Mouse (Mus musculus): ENCODE data around the gene Gad1.

DNA sequence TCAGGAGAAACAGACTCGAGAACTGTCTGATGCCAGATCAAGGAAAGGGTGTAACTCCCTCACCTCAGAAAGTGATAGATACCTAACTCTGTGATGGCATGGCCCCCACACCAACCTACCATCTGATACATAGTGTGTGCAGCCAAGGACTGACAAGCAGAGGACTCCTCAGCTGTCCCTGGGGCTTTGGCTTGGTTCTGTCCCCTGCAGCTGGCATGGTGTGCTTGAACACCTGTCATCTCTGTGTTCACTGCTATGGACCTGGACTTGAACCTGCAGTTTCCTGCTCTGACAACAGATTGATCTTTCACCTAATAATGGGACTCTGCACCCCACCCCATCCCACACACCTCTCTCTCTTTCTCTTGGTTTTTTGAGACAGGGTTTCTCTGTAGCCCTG is 79.5 kb downstream of the Gad1 start:
- TF ChIP-seq CTCF (IDR thresholded peaks at IDR 0.05; ENCODE audit: extremely low read depth, insufficient read depth, insufficient read length, insufficient replicate concordance): no peak
- TF ChIP-seq POLR2A (IDR thresholded peaks at IDR 0.05; ENCODE audit: low read depth, low read length): no peak
